Mouse (Mus musculus) heart, postnatal 0 days (tissue): Measurements from ENCODE around the gene Drg1. TPM values are rescaled to one million over a fixed set of nuclear protein-coding genes. Genes with fewer than 3 reads are reported as not detected.

Experiments
- ATAC-seq: fragments of 200-750 bp; cut with Nextera tagmentation; 2 replicates; pipeline ENCODE4 v1.8.0; 2017; ENCODE audit warnings: low read depth, moderate number of reproducible peaks, moderate library complexity; ENCODE audit not compliant: insufficient read depth
- DNase-seq: peaks from one replicate; pipeline ENCODE4 v3.0.0-alpha.2; 2016; ENCODE audit warnings: low spot score
- H3K27ac ChIP-seq: fragments of 300-500 bp; sonication (generic); 2 replicates; pipeline ENCODE4 v1.5.1; 2014; ENCODE audit warnings: low read depth, mild to moderate bottlenecking
- H3K27me3 ChIP-seq: fragments of 300-500 bp; sonication (generic); 2 replicates; pipeline ENCODE4 v1.6.1; 2014; ENCODE audit warnings: low read length, mixed read lengths; ENCODE audit not compliant: control insufficient read depth, insufficient read depth
- H3K36me3 ChIP-seq: fragments of 300-500 bp; sonication (generic); replicated peaks from 2 replicates; pipeline ENCODE4 v1.6.1; 2014; ENCODE audit warnings: low read length, mixed read lengths; ENCODE audit not compliant: control insufficient read depth, insufficient read depth
- H3K4me1 ChIP-seq: fragments of 300-500 bp; sonication (generic); 2 replicates; pipeline ENCODE4 v1.6.1; 2014; ENCODE audit warnings: antibody characterized with exemption; ENCODE audit not compliant: control insufficient read depth, insufficient read depth
- H3K4me2 ChIP-seq: fragments of 300-500 bp; sonication (generic); 2 replicates; pipeline ENCODE4 v1.6.1; 2014; ENCODE audit warnings: low read depth, mild to moderate bottlenecking, low read length, moderate library complexity
- H3K4me3 ChIP-seq: fragments of 300-500 bp; sonication (generic); 2 replicates; pipeline ENCODE4 v1.5.1; 2014; ENCODE audit warnings: low read depth, low read length
- H3K9ac ChIP-seq: fragments of 300-500 bp; sonication (generic); replicated peaks from 2 replicates; pipeline ENCODE4 v1.6.1; 2014; ENCODE audit warnings: low read depth, low read length, mixed read lengths
- H3K9me3 ChIP-seq: fragments of 300-500 bp; sonication (generic); replicated peaks from 2 replicates; pipeline ENCODE4 v1.6.1; 2016; ENCODE audit warnings: low read length; ENCODE audit not compliant: control insufficient read depth
- CTCF ChIP-seq: IDR thresholded peaks from 2 replicates; pipeline ENCODE4 v1.5.1; 2016; ENCODE audit warnings: antibody characterized with exemption, control low read depth, low read depth
- EP300 ChIP-seq: IDR thresholded peaks from 2 replicates; pipeline ENCODE4 v1.6.1; 2016; ENCODE audit warnings: antibody characterized with exemption, low read depth
- WGBS: fragments of 180-500 bp; shearing (Covaris S2); extraction: QIAGEN DNeasy Blood & Tissue Kit; methylation state at CpG from one replicate; pipeline ENCODE4 v1.1.7; 2014; 5-methylcytosine and 5-hydroxymethylcytosine counted together
- polyA plus RNA-seq: library from polyadenylated mRNA; unstranded; fragments of >200 nt; fragmentation: Nextera tagmentation; extraction: Ambion mirVana; gene quantifications from 2 replicates; pipeline ENCODE4 v1.2.1, GENCODE M21; 2015
- total RNA-seq: library from RNA; depleted of rRNA; stranded (reverse); fragments of >200 nt; gene quantifications from 2 replicates; pipeline ENCODE4 v1.2.3, GENCODE M21; 2014; ENCODE audit warnings: low replicate concordance

Drg1 gene
- total and polyA plus RNA-seq, 2 experiments from 2014 or later = 55.1 to 128 TPM

- WGBS = 77% methylated on average over 5 of the region's 5 CpGs
- H3K9ac ChIP-seq = no peak overlapping the region
- H3K36me3 ChIP-seq = peaks cover 86% of the 10 kb centered on the region
- no peak for ATAC-seq
- TF ChIP-seq CTCF = no peak
- TF ChIP-seq EP300 = no peak
- no peak overlapping the region for H3K4me3 ChIP-seq
- H3K4me2 ChIP-seq = no peak overlapping the region
- H3K4me1 ChIP-seq = no peaks in the 10 kb centered on the region
- DNase-seq = no peak
- H3K27me3 ChIP-seq = no peaks in the 10 kb centered on the region
- H3K9me3 ChIP-seq = no peaks in the 10 kb centered on the region
- H3K27ac ChIP-seq = no peak overlapping the region
Measured at GRCm38 (mm10) chr11:3235277-3235676, 30.9 kb downstream of the Drg1 start.

DNA sequence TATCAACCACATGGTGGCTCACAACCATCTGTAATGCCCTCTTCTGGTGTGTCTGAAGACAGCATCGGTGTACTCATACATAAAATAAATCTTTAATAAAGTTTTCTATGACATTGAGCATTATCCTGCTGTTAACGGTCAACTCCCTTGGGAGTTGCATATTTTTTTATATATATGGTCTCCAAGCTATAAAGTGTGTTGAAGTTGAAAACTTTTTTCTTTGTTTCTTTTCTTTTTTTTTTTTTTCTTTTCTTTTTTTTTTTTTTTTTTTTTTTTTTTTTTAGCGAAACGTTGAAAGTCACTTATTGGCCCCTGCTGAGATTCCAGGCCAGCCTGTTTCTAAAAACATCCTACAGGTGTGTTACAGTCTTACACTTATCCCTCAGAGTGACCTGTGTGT lies 32.5 kb downstream of the Drg1 start:
- H3K9ac ChIP-seq = no peak overlapping the region
- DNase-seq (no peak), ATAC-seq (no peak)
- no peaks in the 10 kb centered on the region for H3K9me3 ChIP-seq
- no peaks in the 10 kb centered on the region for H3K27me3 ChIP-seq
- TF ChIP-seq EP300 (no peak), CTCF (no peak)
- peaks cover 85% of the 10 kb centered on the region for H3K36me3 ChIP-seq
- H3K4me1 ChIP-seq = no peaks in the 10 kb centered on the region
- H3K4me3 ChIP-seq = no peak overlapping the region
- no peak overlapping the region for H3K27ac ChIP-seq
- WGBS = 91% methylated on average over 4 of the region's 4 CpGs
- no peak overlapping the region for H3K4me2 ChIP-seq

DNA sequence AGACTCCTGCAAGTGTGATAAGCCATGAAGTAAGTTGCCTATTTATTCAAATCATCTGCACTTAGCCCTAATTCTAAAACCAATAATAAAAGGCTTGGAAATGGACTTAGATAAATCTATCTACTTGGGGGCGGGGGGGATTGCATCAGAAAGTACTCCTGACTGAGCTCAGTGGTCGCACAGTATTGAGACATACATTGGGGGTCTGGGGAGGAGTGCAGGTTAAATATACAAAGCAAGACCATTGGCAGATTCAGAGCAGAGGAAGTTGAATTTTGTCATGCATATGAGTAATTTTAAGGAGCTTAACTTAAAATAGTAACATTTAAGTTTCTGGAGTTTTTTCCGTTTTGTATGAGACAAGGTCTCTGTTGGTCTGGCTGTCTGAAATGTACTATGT lies 34.0 kb downstream of the Drg1 start:
- TF ChIP-seq CTCF = no peak
- no peak for TF ChIP-seq EP300
- Histone ChIP-seq H3K9me3 (no peaks in the 10 kb centered on the region), H3K36me3 (peaks cover 81% of the 10 kb centered on the region), H3K27ac (no peak overlapping the region), H3K4me3 (no peak overlapping the region), H3K4me2 (no peak overlapping the region), H3K9ac (no peak overlapping the region), H3K27me3 (no peaks in the 10 kb centered on the region), H3K4me1 (no peaks in the 10 kb centered on the region)
- no peak for DNase-seq
- WGBS = 90% methylated on average over 3 of the region's 3 CpGs
- no peak for ATAC-seq

DNA sequence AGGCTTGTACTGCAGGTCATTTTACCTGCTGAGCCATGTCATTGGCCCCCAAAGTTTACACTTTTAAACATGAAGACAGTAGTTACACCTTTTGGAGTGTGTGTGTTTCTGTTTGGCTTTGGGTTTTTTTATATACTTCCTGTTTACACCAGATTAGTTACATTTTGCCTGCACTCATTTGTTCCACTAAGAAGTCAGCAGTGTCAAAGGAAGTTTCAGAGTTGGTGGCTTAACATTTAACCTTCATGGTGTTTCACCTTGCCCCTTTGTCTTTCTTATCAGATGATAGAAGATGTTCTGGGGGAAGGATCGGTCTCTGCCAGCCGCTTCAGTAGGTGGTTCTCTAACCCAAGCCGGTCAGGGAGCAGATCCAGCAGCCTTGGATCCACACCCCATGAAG lies 39.1 kb downstream of the Drg1 start:
- no peak overlapping the region for H3K9ac ChIP-seq
- TF ChIP-seq EP300 = no peak
- no peak for TF ChIP-seq CTCF
- no peak overlapping the region for H3K4me2 ChIP-seq
- H3K9me3 ChIP-seq = no peaks in the 10 kb centered on the region
- no peak for ATAC-seq
- H3K27ac ChIP-seq = no peak overlapping the region
- DNase-seq = no peak
- WGBS = 89% methylated on average over 3 of the region's 3 CpGs
- H3K4me3 ChIP-seq = no peak overlapping the region
- H3K27me3 ChIP-seq = no peaks in the 10 kb centered on the region
- H3K4me1 ChIP-seq = no peaks in the 10 kb centered on the region
- H3K36me3 ChIP-seq = peaks cover 87% of the 10 kb centered on the region

DNA sequence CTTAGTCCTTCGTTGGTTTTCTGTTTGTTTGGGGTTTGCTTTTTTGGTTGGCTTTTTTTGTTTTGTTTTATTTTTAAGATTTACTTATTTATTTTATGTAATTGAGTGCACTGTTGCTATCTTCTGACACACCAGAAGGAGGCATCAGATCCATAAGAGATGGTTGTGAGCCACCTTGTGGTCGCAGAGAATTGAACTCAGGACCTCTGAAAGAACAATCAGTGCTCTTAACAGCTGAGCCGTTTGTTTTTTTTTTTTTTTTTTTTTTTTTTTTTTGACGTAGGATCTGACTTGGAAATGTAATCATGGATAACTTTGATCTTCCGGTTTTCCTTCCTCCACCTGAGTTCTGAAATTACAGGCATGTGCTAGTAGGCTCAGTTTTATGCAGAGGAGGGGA lies 43.1 kb downstream of the Drg1 start:
- TF ChIP-seq CTCF (no peak), EP300 (no peak)
- Histone ChIP-seq H3K9me3 (no peaks in the 10 kb centered on the region), H3K36me3 (peaks cover 81% of the 10 kb centered on the region), H3K27me3 (no peaks in the 10 kb centered on the region), H3K4me3 (no peak overlapping the region), H3K4me2 (no peak overlapping the region), H3K9ac (no peak overlapping the region), H3K27ac (no peak overlapping the region), H3K4me1 (no peaks in the 10 kb centered on the region)
- ATAC-seq (no peak), DNase-seq (no peak)
- 69% methylated on average over 5 of the region's 5 CpGs for WGBS

DNA sequence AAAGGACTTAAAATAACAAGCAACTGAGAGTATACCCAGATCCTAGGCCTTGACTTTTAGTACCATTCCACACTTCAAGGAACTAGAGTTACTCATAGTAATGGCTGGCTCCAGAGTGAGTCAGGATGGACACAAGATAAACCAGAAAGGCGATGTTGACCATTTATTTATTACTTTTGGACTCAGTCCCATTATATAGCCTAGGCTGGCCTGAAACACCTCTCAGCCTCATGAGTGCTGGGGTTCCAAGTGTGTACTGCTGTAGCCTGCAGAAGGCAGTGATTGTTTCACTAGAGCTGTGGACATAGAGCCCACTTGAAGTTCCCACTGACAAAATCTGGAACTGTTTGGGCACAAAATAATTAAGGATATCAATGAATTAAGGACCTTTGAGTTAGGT lies 53.7 kb downstream of the Drg1 start:
- Histone ChIP-seq H3K27me3 (no peaks in the 10 kb centered on the region), H3K4me2 (no peak overlapping the region), H3K4me1 (no peaks in the 10 kb centered on the region), H3K36me3 (peaks cover 47% of the 10 kb centered on the region), H3K9ac (no peak overlapping the region), H3K27ac (no peak overlapping the region), H3K4me3 (no peak overlapping the region), H3K9me3 (no peaks in the 10 kb centered on the region)
- ATAC-seq = no peak
- TF ChIP-seq EP300 (no peak), CTCF (no peak)
- 82% methylated on average over 1 of the region's 1 CpGs for WGBS
- no peak for DNase-seq
